Mouse (Mus musculus): ENCODE measurements at regions not wholly inside any gene's neighbourhood (a gene's known extent, or its start where the extent isn't known, plus 50 kb on each side); places are given as distances from the start of the nearest gene placed in this dataset.

GRCm38 (mm10) chr9:84262151-84262550 is 337.2 kb downstream of the Bckdhb start:
- WGBS = 63% methylated on average over 5 of the region's 5 CpGs
- no peak for TF ChIP-seq CTCF (IDR thresholded peaks at IDR 0.05; ENCODE audit: extremely low read depth, insufficient read length, insufficient replicate concordance, low read depth, low read length)
- TF ChIP-seq POLR2A (IDR thresholded peaks at IDR 0.05; ENCODE audit: low read depth, low read length) = no peak
- H3K27me3 ChIP-seq (ENCODE audit: control insufficient read depth, insufficient read depth, low read length) = no peaks in the 10 kb centered on the region

GRCm38 (mm10) chr9:84266974-84267373 is 342.0 kb downstream of the Bckdhb start:
- no peaks in the 10 kb centered on the region for H3K27me3 ChIP-seq (ENCODE audit: control insufficient read depth, insufficient read depth, low read length)
- no peak for TF ChIP-seq POLR2A (IDR thresholded peaks at IDR 0.05; ENCODE audit: low read depth, low read length)
- no peak for TF ChIP-seq CTCF (IDR thresholded peaks at IDR 0.05; ENCODE audit: extremely low read depth, insufficient read length, insufficient replicate concordance, low read depth, low read length)
- no peak overlapping the region for H3K27ac ChIP-seq (ENCODE audit: insufficient read depth, low read depth, low read length)
- no peaks in the 10 kb centered on the region for H3K36me3 ChIP-seq (ENCODE audit: control insufficient read depth, insufficient read depth, low read length)
- 32% methylated on average over 7 of the region's 7 CpGs for WGBS
- H3K4me3 ChIP-seq (ENCODE audit: low read depth, low read length) = no peak overlapping the region
- no peaks in the 10 kb centered on the region for H3K4me1 ChIP-seq (ENCODE audit: control insufficient read depth, insufficient read depth, insufficient read length, low read length)

More at GRCm38 (mm10) chr9:84262151-84262550, 337.2 kb downstream of the Bckdhb start:
- Histone ChIP-seq H3K4me3 (ENCODE audit: low read depth, low read length) (no peak overlapping the region), H3K27ac (ENCODE audit: insufficient read depth, low read depth, low read length) (no peak overlapping the region), H3K4me1 (ENCODE audit: control insufficient read depth, insufficient read depth, insufficient read length, low read length) (no peaks in the 10 kb centered on the region), H3K36me3 (ENCODE audit: control insufficient read depth, insufficient read depth, low read length) (no peaks in the 10 kb centered on the region)

GRCm38 (mm10) chr9:84274608-84275007 is 349.7 kb downstream of the Bckdhb start:
- H3K4me3 ChIP-seq (ENCODE audit: low read depth, low read length) = no peak overlapping the region
- WGBS = 55% methylated on average over 3 of the region's 3 CpGs
- H3K27me3 ChIP-seq (ENCODE audit: control insufficient read depth, insufficient read depth, low read length) = no peaks in the 10 kb centered on the region
- no peak overlapping the region for H3K27ac ChIP-seq (ENCODE audit: insufficient read depth, low read depth, low read length)
- TF ChIP-seq CTCF (IDR thresholded peaks at IDR 0.05; ENCODE audit: extremely low read depth, insufficient read length, insufficient replicate concordance, low read depth, low read length) (no peak), POLR2A (IDR thresholded peaks at IDR 0.05; ENCODE audit: low read depth, low read length) (no peak)
- H3K36me3 ChIP-seq (ENCODE audit: control insufficient read depth, insufficient read depth, low read length) = no peaks in the 10 kb centered on the region
- H3K4me1 ChIP-seq (ENCODE audit: control insufficient read depth, insufficient read depth, insufficient read length, low read length) = no peaks in the 10 kb centered on the region

- WGBS = 84% methylated on average over 4 of the region's 4 CpGs
- no peak for TF ChIP-seq POLR2A (IDR thresholded peaks at IDR 0.05; ENCODE audit: low read depth, low read length)
- no peak overlapping the region for H3K4me3 ChIP-seq (ENCODE audit: low read depth, low read length)
- no peaks in the 10 kb centered on the region for H3K4me1 ChIP-seq (ENCODE audit: control insufficient read depth, insufficient read depth, insufficient read length, low read length)
- no peaks in the 10 kb centered on the region for H3K27me3 ChIP-seq (ENCODE audit: control insufficient read depth, insufficient read depth, low read length)
- H3K36me3 ChIP-seq (ENCODE audit: control insufficient read depth, insufficient read depth, low read length) = no peaks in the 10 kb centered on the region
- H3K27ac ChIP-seq (ENCODE audit: insufficient read depth, low read depth, low read length) = no peak overlapping the region
Observed at GRCm38 (mm10) chr9:84278295-84278694, 353.4 kb downstream of the Bckdhb start.

GRCm38 (mm10) chr9:84278731-84279130 is 353.8 kb downstream of the Bckdhb start:
- Histone ChIP-seq H3K36me3 (ENCODE audit: control insufficient read depth, insufficient read depth, low read length) (no peaks in the 10 kb centered on the region), H3K4me3 (ENCODE audit: low read depth, low read length) (no peak overlapping the region), H3K4me1 (ENCODE audit: control insufficient read depth, insufficient read depth, insufficient read length, low read length) (no peaks in the 10 kb centered on the region), H3K27ac (ENCODE audit: insufficient read depth, low read depth, low read length) (no peak overlapping the region), H3K27me3 (ENCODE audit: control insufficient read depth, insufficient read depth, low read length) (no peaks in the 10 kb centered on the region)
- TF ChIP-seq POLR2A (IDR thresholded peaks at IDR 0.05; ENCODE audit: low read depth, low read length) = no peak
- no peak for TF ChIP-seq CTCF (IDR thresholded peaks at IDR 0.05; ENCODE audit: extremely low read depth, insufficient read length, insufficient replicate concordance, low read depth, low read length)
- WGBS = 57% methylated on average over 1 of the region's 1 CpGs

GRCm38 (mm10) chr9:84280898-84281297 is 356.0 kb downstream of the Bckdhb start:
- H3K36me3 ChIP-seq (ENCODE audit: control insufficient read depth, insufficient read depth, low read length) = no peaks in the 10 kb centered on the region
- no peak overlapping the region for H3K27ac ChIP-seq (ENCODE audit: insufficient read depth, low read depth, low read length)
- no peaks in the 10 kb centered on the region for H3K4me1 ChIP-seq (ENCODE audit: control insufficient read depth, insufficient read depth, insufficient read length, low read length)
- TF ChIP-seq CTCF (IDR thresholded peaks at IDR 0.05; ENCODE audit: extremely low read depth, insufficient read length, insufficient replicate concordance, low read depth, low read length) (no peak), POLR2A (IDR thresholded peaks at IDR 0.05; ENCODE audit: low read depth, low read length) (no peak)
- no peaks in the 10 kb centered on the region for H3K27me3 ChIP-seq (ENCODE audit: control insufficient read depth, insufficient read depth, low read length)
- H3K4me3 ChIP-seq (ENCODE audit: low read depth, low read length) = no peak overlapping the region
- 88% methylated on average over 4 of the region's 4 CpGs for WGBS

- TF ChIP-seq CTCF (IDR thresholded peaks at IDR 0.05; ENCODE audit: extremely low read depth, insufficient read length, insufficient replicate concordance, low read depth, low read length) (no peak), POLR2A (IDR thresholded peaks at IDR 0.05; ENCODE audit: low read depth, low read length) (no peak)
- H3K27ac ChIP-seq (ENCODE audit: insufficient read depth, low read depth, low read length) = no peak overlapping the region
- H3K4me1 ChIP-seq (ENCODE audit: control insufficient read depth, insufficient read depth, insufficient read length, low read length) = no peaks in the 10 kb centered on the region
- H3K36me3 ChIP-seq (ENCODE audit: control insufficient read depth, insufficient read depth, low read length) = no peaks in the 10 kb centered on the region
- H3K27me3 ChIP-seq (ENCODE audit: control insufficient read depth, insufficient read depth, low read length) = no peaks in the 10 kb centered on the region
- no peak overlapping the region for H3K4me3 ChIP-seq (ENCODE audit: low read depth, low read length)
- 44% methylated on average over 3 of the region's 3 CpGs for WGBS
Observed at GRCm38 (mm10) chr9:84281610-84282009, 356.7 kb downstream of the Bckdhb start.

GRCm38 (mm10) chr9:84283296-84283695 is 358.4 kb downstream of the Bckdhb start:
- TF ChIP-seq POLR2A (IDR thresholded peaks at IDR 0.05; ENCODE audit: low read depth, low read length) (no peak), CTCF (IDR thresholded peaks at IDR 0.05; ENCODE audit: extremely low read depth, insufficient read length, insufficient replicate concordance, low read depth, low read length) (no peak)
- Histone ChIP-seq H3K27me3 (ENCODE audit: control insufficient read depth, insufficient read depth, low read length) (no peaks in the 10 kb centered on the region), H3K4me1 (ENCODE audit: control insufficient read depth, insufficient read depth, insufficient read length, low read length) (no peaks in the 10 kb centered on the region), H3K4me3 (ENCODE audit: low read depth, low read length) (no peak overlapping the region), H3K27ac (ENCODE audit: insufficient read depth, low read depth, low read length) (no peak overlapping the region), H3K36me3 (ENCODE audit: control insufficient read depth, insufficient read depth, low read length) (no peaks in the 10 kb centered on the region)
- 69% methylated on average over 6 of the region's 6 CpGs for WGBS

Measured in small intestine, adult 2 months (tissue).